Mouse (Mus musculus): ENCODE data around the gene Tomt.

DNA sequence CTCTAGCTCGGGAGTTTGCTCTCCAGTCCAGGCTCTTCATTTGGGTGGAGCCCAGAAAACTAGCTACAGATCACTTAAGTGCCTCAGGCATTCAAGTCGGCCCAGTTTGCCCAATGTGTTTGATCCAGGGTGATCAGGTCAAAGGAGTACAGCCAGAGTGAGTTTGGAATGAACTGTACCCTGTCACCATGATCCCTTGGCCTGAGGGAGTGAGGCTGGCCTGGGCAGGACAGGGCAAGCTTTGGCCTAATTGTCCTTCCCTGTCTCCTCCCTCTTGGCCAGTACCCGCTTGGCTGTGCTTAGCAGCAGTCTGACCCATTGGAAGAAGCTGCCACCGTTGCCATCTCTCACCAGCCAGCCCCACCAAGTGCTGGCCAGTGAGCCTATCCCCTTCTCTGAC lies 4.0 kb upstream of the Tomt start:
- TF ChIP-seq SIN3A (IDR thresholded peaks at IDR 0.05; ENCODE audit: low read length), result no peak
- TF ChIP-seq CTCF (conservative IDR thresholded peaks at IDR 0.05 in 1 of 2, IDR thresholded peaks at IDR 0.05 in 1 of 2; ENCODE audit: low read depth in 2 of 2, low read length in 2 of 2), result no peak
- TF ChIP-seq TCF12 (IDR thresholded peaks at IDR 0.05; ENCODE audit: low read depth, low read length), result no peak
- TF ChIP-seq EP300 (IDR thresholded peaks at IDR 0.05; ENCODE audit: low read length), result no peak
- no peak for TF ChIP-seq JUND (conservative IDR thresholded peaks at IDR 0.05; ENCODE audit: low read depth, low read length)

Data from CH12.LX (cell line).